Mouse (Mus musculus): ENCODE results near the gene Aspa.

DNA sequence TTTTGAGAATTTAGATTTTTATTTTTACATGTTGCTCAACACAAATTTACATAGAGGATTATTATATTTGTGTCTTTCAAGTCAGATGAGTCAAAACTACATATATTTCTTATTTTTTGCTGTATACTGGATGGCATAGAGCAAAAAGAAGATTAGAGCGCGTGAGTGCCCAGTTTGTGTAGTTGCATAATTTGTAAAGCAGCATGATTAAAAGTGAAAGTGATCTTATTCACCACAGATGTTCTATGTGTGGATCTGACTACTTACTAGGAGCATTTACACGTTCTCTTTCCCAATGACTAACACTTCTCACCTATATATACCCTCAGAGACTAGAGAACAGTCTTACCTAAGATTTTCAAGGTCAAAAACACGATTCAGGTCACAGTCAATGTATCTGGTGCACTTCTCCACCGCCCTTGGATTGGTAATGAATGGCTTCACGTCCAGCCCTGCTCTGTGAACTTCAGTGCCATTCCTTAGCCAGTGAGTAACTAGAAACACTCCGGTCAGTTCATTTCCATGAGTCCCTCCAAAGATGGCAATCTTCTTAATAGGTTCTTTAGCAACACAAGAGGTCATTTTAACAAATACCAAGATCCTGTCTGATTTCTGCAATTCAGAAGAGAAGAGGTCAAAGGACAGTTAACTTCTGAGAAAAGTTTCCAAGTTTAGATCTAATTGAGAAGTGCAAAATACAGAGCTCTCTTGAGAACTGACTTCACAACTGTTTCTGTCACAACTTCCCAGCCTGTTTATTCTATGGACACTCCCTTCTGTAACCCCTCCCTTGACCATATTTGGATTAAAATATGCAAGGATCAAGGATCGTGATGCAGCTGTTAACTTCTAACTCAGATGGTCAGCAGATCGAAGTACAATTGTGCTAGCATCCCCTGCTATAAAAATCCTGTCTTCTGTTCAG, 5.2 kb downstream of the Aspa start:
- TF ChIP-seq CTCF (IDR thresholded peaks at IDR 0.05; ENCODE audit: low read depth) = no peak
- no peak for TF ChIP-seq EP300 (IDR thresholded peaks at IDR 0.05; ENCODE audit: low read depth)
